Mouse (Mus musculus) liver, adult 2 months (tissue): ENCODE data around the gene Fbln2.

Source experiments
- CTCF ChIP-seq: fragments of 200-500 bp; IDR thresholded peaks from 2 replicates; pipeline ENCODE4 v1.5.1; 2011; ENCODE audit warnings: low read depth, low read length, control low read depth
- POLR2A ChIP-seq: fragments of 200-500 bp; IDR thresholded peaks from 2 replicates; pipeline ENCODE4 v1.6.1; 2011; ENCODE audit warnings: low read length, control low read depth; ENCODE audit not compliant: insufficient read depth; ENCODE audit errors: extremely low read depth

DNA sequence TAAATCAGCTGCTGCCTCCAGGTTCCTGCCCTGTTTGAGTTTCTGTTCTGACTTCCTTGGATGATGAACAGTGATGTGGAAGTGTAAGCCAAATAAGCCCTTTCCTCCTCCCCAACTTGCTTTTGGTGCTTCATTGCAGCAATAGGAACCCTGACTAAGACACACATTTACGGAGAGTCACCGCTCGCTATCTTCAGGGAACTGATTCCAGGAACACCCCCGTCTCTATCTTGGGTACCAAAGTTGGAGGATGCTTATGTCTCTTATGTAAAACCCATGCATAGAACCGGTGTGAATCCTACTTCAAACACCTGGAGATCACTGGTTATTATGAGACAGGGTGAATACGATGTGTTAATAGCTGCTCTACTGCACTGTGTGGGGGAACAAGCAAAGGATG is 31.1 kb downstream of the Fbln2 start:
- TF ChIP-seq CTCF (no peak), POLR2A (no peak)
